Mouse (Mus musculus) neural tube, embryonic 13.5 days (tissue): ENCODE results near the gene Dnase1l3. TPM values are rescaled to one million over a fixed set of nuclear protein-coding genes. Genes with fewer than 3 reads are reported as not detected.
"Not testable (repeated sequence)": the region's sequence is repeated elsewhere in the genome, so short reads cannot be mapped to it uniquely, and the experiment has no call there.

ENCODE experiments used
- ATAC-seq: fragments of 200-750 bp; cut with Nextera tagmentation; 2 replicates; pipeline ENCODE4 v1.8.0; 2017; ENCODE audit warnings: low read depth, mild to moderate bottlenecking, moderate TSS enrichment, moderate library complexity
- H3K27ac ChIP-seq: fragments of 300-500 bp; sonication (generic); replicated peaks from 2 replicates; pipeline ENCODE4 v1.5.1; 2015; ENCODE audit warnings: moderate library complexity, mild to moderate bottlenecking, inconsistent platforms
- H3K27me3 ChIP-seq: fragments of 300-500 bp; sonication (generic); 2 replicates; pipeline ENCODE4 v1.6.1; 2015; ENCODE audit warnings: mild to moderate bottlenecking, inconsistent platforms
- H3K36me3 ChIP-seq: fragments of 300-500 bp; sonication (generic); 2 replicates; pipeline ENCODE4 v1.6.1; 2015; ENCODE audit warnings: mild to moderate bottlenecking, inconsistent platforms
- H3K4me1 ChIP-seq: fragments of 300-500 bp; sonication (generic); replicated peaks from 2 replicates; pipeline ENCODE4 v1.6.1; 2015; ENCODE audit warnings: inconsistent platforms
- H3K4me2 ChIP-seq: fragments of 300-500 bp; sonication (generic); 2 replicates; pipeline ENCODE4 v1.6.1; 2015; ENCODE audit warnings: inconsistent platforms, mild to moderate bottlenecking, moderate library complexity
- H3K4me3 ChIP-seq: fragments of 300-500 bp; sonication (generic); 2 replicates; pipeline ENCODE4 v1.5.1; 2015; ENCODE audit warnings: mild to moderate bottlenecking, inconsistent platforms
- H3K9ac ChIP-seq: fragments of 300-500 bp; sonication (generic); 2 replicates; pipeline ENCODE4 v1.6.1; 2015; ENCODE audit warnings: moderate library complexity, mild to moderate bottlenecking, inconsistent platforms
- H3K9me3 ChIP-seq: fragments of 300-500 bp; sonication (generic); 2 replicates; pipeline ENCODE4 v1.6.1; 2016; ENCODE audit warnings: inconsistent platforms
- WGBS: fragments of 180-500 bp; shearing (Covaris S2); methylation state at CpG from one replicate; pipeline ENCODE4 v1.1.7; 2015; 5-methylcytosine and 5-hydroxymethylcytosine counted together
- polyA plus RNA-seq: library from polyadenylated mRNA; unstranded; fragments of >200 nt; fragmentation: Nextera tagmentation; extraction: Ambion mirVana; gene quantifications from 2 replicates; pipeline ENCODE4 v1.2.1, GENCODE M21; 2015

The Dnase1l3 gene
- polyA plus RNA-seq, 1 experiment from 2014 or later = 0.06 TPM

GRCm38 (mm10) chr14:8007486-8007885 is 13.1 kb upstream of the Dnase1l3 start:
- 88% methylated on average over 2 of the region's 2 CpGs for WGBS
- ATAC-seq = no peak

GRCm38 (mm10) chr14:8007084-8007483 is 12.7 kb upstream of the Dnase1l3 start:
- ATAC-seq = no peak
- H3K4me3 ChIP-seq = no peak overlapping the region
- peaks cover 2% of the 10 kb centered on the region for H3K27me3 ChIP-seq
- no peak overlapping the region for H3K4me2 ChIP-seq
- H3K27ac ChIP-seq = no peak overlapping the region
- H3K36me3 ChIP-seq = no peaks in the 10 kb centered on the region
- no peaks in the 10 kb centered on the region for H3K9me3 ChIP-seq
- peaks cover 28% of the 10 kb centered on the region for H3K4me1 ChIP-seq
- H3K9ac ChIP-seq = no peak overlapping the region

More at GRCm38 (mm10) chr14:8007486-8007885, 13.1 kb upstream of the Dnase1l3 start:
- Histone ChIP-seq H3K9ac (no peak overlapping the region), H3K4me2 (no peak overlapping the region), H3K4me3 (no peak overlapping the region), H3K27me3 (no peaks in the 10 kb centered on the region; the same call in 1 of the 2 replicates), H3K36me3 (no peaks in the 10 kb centered on the region), H3K9me3 (no peaks in the 10 kb centered on the region), H3K27ac (no peak overlapping the region), H3K4me1 (peaks cover 24% of the 10 kb centered on the region)

DNA sequence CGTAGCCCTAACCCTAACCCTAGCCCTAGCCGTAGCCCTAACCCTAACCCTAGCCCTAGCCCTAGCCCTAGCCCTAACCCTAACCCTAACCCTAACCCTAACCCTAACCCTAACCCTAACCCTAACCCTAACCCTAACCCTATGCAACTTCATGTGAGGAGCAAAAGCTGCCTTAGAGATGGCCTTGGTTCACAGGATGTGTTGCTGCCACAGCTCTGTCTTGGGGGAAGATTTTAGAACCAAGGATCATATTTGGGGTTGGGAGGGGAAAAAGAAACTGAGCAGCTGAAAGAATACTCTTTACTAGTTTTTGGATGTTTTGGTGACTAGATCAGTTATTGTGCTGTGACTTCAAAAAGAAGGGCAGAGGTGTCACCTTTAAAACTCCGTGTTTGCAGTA is 11.7 kb upstream of the Dnase1l3 start:
- H3K4me2 ChIP-seq, H3K27ac ChIP-seq, H3K36me3 ChIP-seq, H3K9me3 ChIP-seq, ATAC-seq, H3K4me3 ChIP-seq, H3K9ac ChIP-seq: not testable (repeated sequence)
- WGBS = 65% methylated on average over 3 of the region's 3 CpGs
- Histone ChIP-seq H3K4me1 (peaks cover 30% of the 10 kb centered on the region), H3K27me3 (peaks cover 10% of the 10 kb centered on the region)

GRCm38 (mm10) chr14:8003727-8004670 is 9.6 kb upstream of the Dnase1l3 start:
- 39% methylated on average over 18 of the region's 18 CpGs for WGBS
- peaks cover 25% of the 10 kb centered on the region for H3K4me1 ChIP-seq
- ATAC-seq = no peak
- peaks cover 31% of the 10 kb centered on the region for H3K27me3 ChIP-seq
- H3K27ac ChIP-seq = no peak overlapping the region; the same call in 1 of the 2 replicates
- peak overlapping the region; percentile 75 for H3K4me2 ChIP-seq
- no peaks in the 10 kb centered on the region for H3K36me3 ChIP-seq
- peak overlapping the region; percentile 57 for H3K4me3 ChIP-seq
- peak overlapping the region; percentile 75 for H3K9ac ChIP-seq
- no peaks in the 10 kb centered on the region for H3K9me3 ChIP-seq

- H3K36me3 ChIP-seq = no peaks in the 10 kb centered on the region
- peak overlapping the region; percentile 75 for H3K4me2 ChIP-seq
- ATAC-seq = peak; percentile 77
- under 1% methylated on average over 23 of the region's 23 CpGs for WGBS
- peak overlapping the region; percentile 57 for H3K4me3 ChIP-seq
- peaks cover 38% of the 10 kb centered on the region for H3K27me3 ChIP-seq
- H3K4me1 ChIP-seq = peaks cover 25% of the 10 kb centered on the region
- peak overlapping the region; percentile 68 for H3K27ac ChIP-seq
- peak overlapping the region; percentile 75 for H3K9ac ChIP-seq
- H3K9me3 ChIP-seq = no peaks in the 10 kb centered on the region
Measured at GRCm38 (mm10) chr14:8003093-8003670, 8.8 kb upstream of the Dnase1l3 start.

- H3K4me2 ChIP-seq = peak within 1 kb of the TSS; percentile 75
- H3K36me3 ChIP-seq = no peaks in the 10 kb centered on the region
- H3K9me3 ChIP-seq = no peaks in the 10 kb centered on the region
- peak within 1 kb of the TSS; percentile 75 for H3K9ac ChIP-seq
- WGBS = 1% methylated on average over 38 of the region's 38 CpGs
- H3K4me1 ChIP-seq = peaks cover 21% of the 10 kb centered on the region
- H3K4me3 ChIP-seq = peak within 1 kb of the TSS; percentile 57
- peak within 1 kb of the TSS; percentile 68 for H3K27ac ChIP-seq
- ATAC-seq = peak; percentile 93
- peaks cover 38% of the 10 kb centered on the region for H3K27me3 ChIP-seq
Measured at GRCm38 (mm10) chr14:8002432-8003092, 8.2 kb upstream of the Dnase1l3 start, which contains the start of gene Abhd6. TSS of gene Abhd6 (plus strand) at chr14:8002902.

DNA sequence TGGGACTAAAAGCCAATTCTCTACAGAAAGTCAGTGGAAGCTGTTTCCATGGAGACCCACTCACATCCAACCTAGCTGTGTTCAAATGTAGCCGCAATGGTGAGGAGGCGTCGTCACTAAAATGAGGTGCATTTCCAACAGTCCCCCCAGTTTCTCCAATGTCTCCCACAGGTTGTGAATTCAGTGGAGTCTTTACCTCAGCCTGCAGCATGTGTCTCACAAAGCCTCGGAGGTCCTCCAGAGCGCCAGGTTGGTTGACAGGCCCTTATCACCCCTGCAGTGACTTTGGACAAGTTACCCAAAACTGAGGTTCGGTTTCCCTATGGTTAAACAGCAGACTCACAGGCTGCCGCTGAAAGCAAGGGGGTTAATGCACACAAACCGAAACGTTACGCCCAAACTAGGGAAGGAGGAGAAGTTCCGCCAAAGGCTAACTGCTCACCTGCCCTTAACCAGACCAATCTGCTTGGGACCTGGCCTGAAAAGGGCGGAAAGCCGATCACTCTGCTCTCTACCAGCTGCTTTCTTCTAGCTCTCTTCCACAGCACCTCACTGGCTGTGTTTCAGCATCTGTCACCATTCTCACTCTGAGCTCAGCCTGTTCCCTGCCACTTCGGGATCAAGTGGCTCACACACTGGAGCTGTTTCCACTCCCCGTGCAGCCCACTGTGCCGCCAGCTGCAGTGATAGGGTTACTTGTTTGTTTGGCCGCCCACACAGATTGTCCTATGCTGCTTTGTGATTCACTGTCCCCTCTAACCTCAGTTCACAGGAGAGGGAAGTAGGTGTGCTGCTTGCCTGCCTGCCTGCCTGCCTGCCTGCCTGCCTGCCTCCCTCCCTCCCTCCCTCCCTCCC is 6.7 kb upstream of the Dnase1l3 start:
- 27% methylated on average over 17 of the region's 17 CpGs for WGBS
- H3K27ac ChIP-seq = no peak overlapping the region
- ATAC-seq = no peak
- peaks cover 21% of the 10 kb centered on the region for H3K4me1 ChIP-seq
- H3K4me3 ChIP-seq = no peak overlapping the region
- no peaks in the 10 kb centered on the region for H3K36me3 ChIP-seq
- no peak overlapping the region for H3K4me2 ChIP-seq
- H3K9me3 ChIP-seq = no peaks in the 10 kb centered on the region
- H3K27me3 ChIP-seq = peaks cover 38% of the 10 kb centered on the region
- no peak overlapping the region for H3K9ac ChIP-seq

- H3K4me3 ChIP-seq = no peak overlapping the region
- no peak overlapping the region for H3K27ac ChIP-seq
- WGBS = 85% methylated on average over 5 of the region's 5 CpGs
- H3K4me1 ChIP-seq = peaks cover 21% of the 10 kb centered on the region
- no peak for ATAC-seq
- no peaks in the 10 kb centered on the region for H3K36me3 ChIP-seq
- peaks cover 41% of the 10 kb centered on the region for H3K27me3 ChIP-seq
- no peak overlapping the region for H3K4me2 ChIP-seq
- no peak overlapping the region for H3K9ac ChIP-seq
- no peaks in the 10 kb centered on the region for H3K9me3 ChIP-seq
Measured at GRCm38 (mm10) chr14:8000247-8000646, 5.9 kb upstream of the Dnase1l3 start.

- H3K4me1 ChIP-seq = peaks cover 18% of the 10 kb centered on the region
- H3K27ac ChIP-seq = no peak overlapping the region
- H3K9ac ChIP-seq = no peak overlapping the region
- H3K9me3 ChIP-seq = no peaks in the 10 kb centered on the region
- no peaks in the 10 kb centered on the region for H3K36me3 ChIP-seq
- H3K4me2 ChIP-seq = no peak overlapping the region
- no peak overlapping the region for H3K4me3 ChIP-seq
- H3K27me3 ChIP-seq = peaks cover 41% of the 10 kb centered on the region
- no peak for ATAC-seq
- 83% methylated on average over 5 of the region's 5 CpGs for WGBS
Measured at GRCm38 (mm10) chr14:7999435-7999834, 5.1 kb upstream of the Dnase1l3 start.

DNA sequence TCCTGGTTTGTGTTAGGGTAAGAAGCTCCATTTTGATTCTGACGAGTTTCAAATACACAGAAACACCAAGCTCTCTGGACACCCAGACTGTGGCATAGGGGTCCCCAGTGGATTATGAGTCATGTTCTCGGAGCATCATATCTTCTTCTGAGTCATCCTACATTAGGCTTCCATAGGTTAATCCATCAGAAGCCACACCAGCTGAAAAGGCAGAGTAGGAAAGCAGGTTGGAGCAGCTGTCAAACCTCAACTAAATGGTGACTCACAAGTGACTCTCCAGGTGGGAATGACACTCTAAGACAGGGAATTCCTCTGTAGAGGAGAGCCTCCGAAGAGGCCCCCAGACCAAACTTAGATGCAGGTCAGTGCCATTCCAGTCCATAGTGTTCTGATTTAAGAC is 4.7 kb upstream of the Dnase1l3 start:
- peaks cover 14% of the 10 kb centered on the region for H3K4me1 ChIP-seq
- H3K36me3 ChIP-seq = no peaks in the 10 kb centered on the region
- WGBS = 84% methylated on average over 3 of the region's 3 CpGs
- H3K4me2 ChIP-seq = no peak overlapping the region
- H3K4me3 ChIP-seq = no peak overlapping the region
- peaks cover 41% of the 10 kb centered on the region for H3K27me3 ChIP-seq
- H3K27ac ChIP-seq = no peak overlapping the region
- no peaks in the 10 kb centered on the region for H3K9me3 ChIP-seq
- H3K9ac ChIP-seq = no peak overlapping the region
- ATAC-seq = no peak

DNA sequence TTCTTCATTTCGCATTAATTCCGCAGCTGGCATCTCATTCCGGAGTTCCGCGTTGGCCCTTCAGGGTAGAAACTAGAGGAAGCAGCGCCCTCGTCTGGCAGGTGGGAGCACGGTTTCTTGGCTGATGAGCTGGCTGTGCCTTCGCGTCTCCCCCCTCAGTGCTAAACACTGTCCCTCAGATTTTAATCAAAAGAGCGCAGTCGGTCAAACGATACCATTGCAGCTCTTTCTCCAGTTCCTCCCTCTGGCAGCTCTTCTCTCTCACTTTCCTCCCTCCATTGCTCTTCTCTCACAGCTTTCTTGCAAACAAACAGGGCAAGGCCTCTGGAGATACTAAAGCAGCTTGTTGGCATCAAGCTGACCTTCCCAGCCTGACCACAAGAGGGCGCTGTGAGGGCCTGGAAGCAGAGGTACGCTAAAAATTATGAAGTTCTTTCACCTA is 2.9 kb upstream of the Dnase1l3 start:
- no peak overlapping the region for H3K27ac ChIP-seq
- H3K4me3 ChIP-seq = 0 out of 2 replicates have a peak overlapping the region, but pooled peaks have one; percentile 16

More for the DNA sequence above, 2.9 kb upstream of the Dnase1l3 start:
- Histone ChIP-seq H3K36me3 (no peaks in the 10 kb centered on the region), H3K4me1 (peaks cover 4% of the 10 kb centered on the region), H3K27me3 (peaks cover 41% of the 10 kb centered on the region), H3K4me2 (peak overlapping the region; percentile 50), H3K9ac (peak overlapping the region; percentile 61), H3K9me3 (no peaks in the 10 kb centered on the region)
- 3% methylated on average over 15 of the region's 15 CpGs for WGBS
- peak; percentile 70 for ATAC-seq
